Mouse (Mus musculus) heart, postnatal 25 days (tissue): ENCODE data around the gene Kmt2c. TPM values are rescaled to one million over a fixed set of nuclear protein-coding genes. Genes with fewer than 3 reads are reported as not detected.
"Not testable (repeated sequence)": the region's sequence is repeated elsewhere in the genome, so short reads cannot be mapped to it uniquely, and the experiment has no call there.

Experiments used
- DNase-seq: peaks from one replicate; pipeline ENCODE4 v3.0.0; 2022; ENCODE audit warnings: low spot score
- intact Hi-C: fragments of 180-260 bp; cut with DNase I; formaldehyde crosslinking; loops from one replicate; pipeline ENCODE4 v1.15.1; 2025
- total RNA-seq, 2 experiments: library from RNA; stranded (reverse); gene quantifications; 2 replicates each; pipeline ENCODE4 v1.2.3; 2021

Gene Kmt2c
- total RNA-seq, 2 experiments from 2014 or later = 38.4 to 45.5 TPM

DNA sequence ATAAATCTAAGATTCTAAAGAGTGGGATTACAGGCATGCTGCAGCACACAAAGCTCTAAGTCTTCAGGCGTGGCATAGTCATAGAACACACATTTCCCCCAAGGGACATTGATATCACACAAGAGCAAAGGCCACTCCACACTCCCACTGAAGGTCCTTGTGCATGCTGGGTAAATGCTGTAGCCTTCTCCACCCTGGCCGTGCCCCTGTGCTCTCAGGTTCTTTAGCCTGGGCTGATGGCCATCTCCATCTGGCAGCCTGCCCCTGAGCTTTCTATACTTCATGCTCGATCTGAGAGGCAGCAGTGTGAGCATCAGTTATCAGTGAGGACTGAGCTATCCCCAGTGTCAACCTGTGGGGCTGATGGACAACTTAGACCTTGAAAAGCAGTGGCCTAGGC lies 21.2 kb upstream of the Kmt2c start:
- intact Hi-C loops = no loop called here
- DNase-seq = no peak

DNA sequence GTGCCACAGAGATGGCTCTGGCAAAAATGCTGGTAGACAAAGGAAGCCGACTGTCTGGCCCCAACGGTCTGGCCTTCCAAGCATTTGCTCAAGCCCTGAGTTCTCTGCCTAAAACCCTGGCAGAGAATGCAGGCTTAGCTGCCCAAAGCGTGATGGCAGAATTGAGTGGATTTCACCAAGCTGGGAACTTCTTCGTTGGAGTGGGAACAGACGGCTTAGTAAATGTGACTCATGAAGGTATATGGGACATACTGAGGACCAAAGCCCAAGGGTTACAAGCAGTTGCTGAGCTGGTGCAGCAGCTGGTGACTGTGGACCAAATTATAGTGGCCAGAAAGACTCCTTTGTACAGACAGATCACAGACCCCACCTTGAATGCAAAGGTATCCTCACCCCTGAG lies 19.0 kb upstream of the Kmt2c start:
- intact Hi-C loops = no loop called here
- no peak for DNase-seq

DNA sequence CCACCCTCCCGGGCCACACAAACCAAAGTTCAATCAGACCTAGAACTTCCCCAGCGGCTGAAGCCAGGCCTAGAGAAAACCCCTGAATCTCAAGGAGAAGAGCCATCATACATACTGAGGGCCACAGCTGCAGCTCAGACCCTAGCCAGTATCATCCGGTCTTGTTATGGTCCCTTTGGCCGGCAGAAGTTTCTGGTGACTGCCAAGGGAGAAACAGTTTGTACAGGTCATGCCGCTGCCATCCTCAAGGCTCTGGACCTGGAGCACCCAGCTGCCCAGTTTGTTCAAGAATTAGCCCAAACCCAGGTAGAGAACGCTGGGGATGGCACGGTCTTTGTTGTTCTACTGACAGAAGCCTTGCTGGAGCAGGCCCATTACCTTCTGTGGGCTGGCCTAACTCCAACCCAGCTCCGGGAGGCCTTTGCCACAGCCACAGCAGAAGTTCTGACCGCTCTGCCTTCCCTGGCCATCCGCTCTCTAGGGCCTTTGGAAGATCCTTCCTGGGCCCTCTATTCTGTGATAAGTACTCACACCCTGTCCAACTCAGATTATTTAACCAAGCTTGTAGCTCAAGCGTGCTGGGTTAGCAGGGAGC lies 17.8 kb upstream of the Kmt2c start:
- intact Hi-C loops = no loop called here
- no peak for DNase-seq

DNA sequence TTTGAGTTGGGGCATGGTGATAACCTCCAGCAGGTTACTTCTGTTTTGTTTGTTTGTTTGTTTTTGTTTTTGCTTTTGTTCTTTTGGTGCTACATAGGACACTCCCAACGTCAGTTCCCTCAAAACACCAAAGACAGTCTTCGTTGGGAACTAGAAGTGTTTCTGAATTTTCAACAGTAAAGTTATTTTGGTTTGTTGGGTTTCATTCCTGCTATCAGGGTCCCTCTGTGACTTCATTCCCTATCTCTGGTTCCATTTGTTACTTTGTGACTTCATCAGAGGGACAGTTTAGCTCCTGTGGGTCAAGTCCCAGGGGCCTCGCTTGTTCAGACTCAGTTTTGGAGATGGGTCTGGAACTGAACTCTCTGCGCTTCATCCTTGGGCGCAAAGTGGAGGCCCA lies 17.2 kb upstream of the Kmt2c start, which contains the start of gene Cct8l1:
TSS of gene Cct8l1 (plus strand) at position 301 of the 400 bp plus-strand sequence.
- intact Hi-C loops = no loop called here
- DNase-seq = no peak

DNA sequence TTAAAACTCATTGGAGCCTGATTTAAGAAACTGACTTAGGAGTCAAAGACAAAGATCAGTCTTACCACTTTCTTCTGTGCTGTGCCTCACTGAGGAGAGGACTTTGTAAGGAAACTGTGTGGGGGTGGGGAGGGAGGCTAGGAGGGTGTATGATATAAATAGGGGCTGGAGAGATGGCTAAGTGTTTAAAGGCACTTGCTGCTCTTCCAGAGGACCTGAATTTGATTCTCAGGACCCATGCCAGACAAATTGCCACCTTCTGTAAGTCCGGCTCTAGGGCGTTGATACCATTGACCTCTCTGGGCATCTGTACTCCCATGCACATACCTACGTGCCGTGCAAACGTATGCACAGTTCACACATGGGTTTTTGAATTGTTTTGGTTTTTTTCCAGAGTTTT lies 7.5 kb upstream of the Kmt2c start:
- no peak for DNase-seq
- intact Hi-C loops = no loop called here

DNA sequence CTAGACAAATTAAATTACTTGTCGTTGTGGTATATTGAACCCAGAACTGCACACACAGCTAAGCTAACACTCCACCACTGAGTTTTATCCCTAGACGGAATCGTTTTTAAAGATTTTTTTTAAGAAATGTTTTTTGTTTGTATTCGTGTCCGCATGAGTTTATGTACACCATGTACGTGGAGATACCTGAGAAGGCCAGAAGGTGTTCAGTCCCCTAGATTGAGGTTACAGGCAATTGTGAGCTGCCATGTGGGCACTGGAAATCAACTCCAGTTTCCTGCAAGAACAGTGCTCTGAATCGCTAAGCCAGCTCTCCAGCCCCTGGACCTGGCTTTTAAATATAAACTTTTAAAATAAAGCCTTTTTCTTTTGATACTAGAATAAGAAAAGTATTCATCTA lies 2.1 kb upstream of the Kmt2c start:
- DNase-seq = no peak
- intact Hi-C loops = loop anchor here (1.0 kb wide), 1 partner anchor 29 kb away; no protein-coding TSS in a partner anchor

DNA sequence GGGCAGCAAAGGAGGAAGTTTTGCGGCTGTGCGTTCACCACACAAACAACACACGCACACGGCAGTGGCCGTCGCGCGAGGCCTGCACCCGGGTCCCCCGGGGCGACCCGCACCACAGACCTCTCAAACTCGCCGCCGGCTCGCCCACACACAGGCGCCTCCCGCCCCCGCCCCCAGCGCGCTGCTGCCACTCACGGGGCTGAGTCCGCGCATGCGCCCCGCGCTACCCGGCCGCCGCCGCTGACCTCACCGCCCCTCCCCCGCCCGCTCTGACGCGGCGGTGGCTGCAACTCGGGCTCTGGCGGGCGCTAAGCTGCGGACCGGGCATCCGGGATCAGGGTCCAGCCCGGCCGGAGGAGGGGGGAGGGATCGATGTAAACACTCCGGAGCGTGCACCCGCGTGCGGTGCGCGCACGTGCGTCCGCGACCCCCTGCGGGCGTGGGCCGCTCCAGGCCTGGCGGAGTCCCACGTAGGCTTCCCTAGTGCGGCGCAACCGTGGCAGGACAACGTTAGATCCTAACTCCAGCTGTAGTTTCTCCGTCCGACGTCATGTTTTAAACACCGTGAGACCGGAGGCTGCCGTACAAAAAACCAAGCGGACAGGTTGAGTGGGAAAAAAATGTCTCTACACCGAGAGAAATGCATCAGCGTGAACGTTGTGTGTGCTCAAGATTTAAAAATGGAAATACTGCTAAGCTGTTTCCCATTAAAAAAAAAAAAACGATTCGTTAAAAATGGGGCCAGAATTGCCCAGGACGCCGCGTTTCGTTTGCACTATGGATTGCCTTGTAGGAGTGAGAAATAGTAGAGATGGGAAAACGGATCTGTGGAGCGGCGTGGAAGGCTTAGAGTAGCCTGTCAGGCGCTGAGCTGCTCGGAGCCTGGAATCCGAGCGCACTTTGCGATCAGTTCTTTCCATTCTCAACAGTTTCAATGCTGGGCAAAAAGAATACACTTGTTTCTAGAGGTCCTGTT lies 1.1 kb upstream of the Kmt2c start:
- intact Hi-C loops = loop anchor here (1.0 to 10.0 kb wide), 3 partner anchors 30 to 655 kb away; partner anchors contain the start of gene Rheb
- peak; percentile 94 for DNase-seq

DNA sequence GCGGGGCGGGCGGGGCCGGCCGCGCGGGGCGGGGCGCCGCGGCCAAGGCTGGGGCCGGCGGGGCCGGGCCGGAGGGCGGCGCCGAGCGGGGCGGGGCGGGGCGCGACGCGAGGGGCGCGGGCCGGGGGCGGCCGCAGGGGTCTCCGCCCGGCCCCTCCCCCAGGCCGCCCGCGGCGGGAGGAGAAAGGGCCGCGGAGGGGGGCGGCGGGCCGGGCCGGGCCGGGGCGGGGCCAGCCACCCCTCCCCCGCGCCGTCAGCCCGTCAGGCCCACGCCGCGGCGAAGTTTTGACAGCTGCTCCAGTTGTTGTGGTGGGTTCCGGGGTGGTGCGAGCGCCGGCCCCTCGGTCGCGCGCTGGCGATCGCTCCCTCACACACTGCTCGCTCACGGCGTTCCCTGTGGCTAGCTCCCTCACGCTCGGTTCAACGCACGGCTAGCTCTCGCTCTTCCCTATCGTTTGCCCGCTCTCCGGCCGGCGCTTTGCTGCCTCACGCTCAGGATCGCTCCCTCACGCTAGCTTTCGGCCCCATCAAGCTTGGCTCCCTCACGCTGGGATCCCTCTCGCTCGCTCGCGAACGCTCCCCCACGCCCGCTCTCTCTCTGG lies 339 bp upstream of the Kmt2c start:
- DNase-seq = peak; percentile 71
- intact Hi-C loops = loop anchor here (5.0 to 10.0 kb wide), 2 partner anchors 62 to 654 kb away; partner anchors contain the start of gene Rheb

DNA sequence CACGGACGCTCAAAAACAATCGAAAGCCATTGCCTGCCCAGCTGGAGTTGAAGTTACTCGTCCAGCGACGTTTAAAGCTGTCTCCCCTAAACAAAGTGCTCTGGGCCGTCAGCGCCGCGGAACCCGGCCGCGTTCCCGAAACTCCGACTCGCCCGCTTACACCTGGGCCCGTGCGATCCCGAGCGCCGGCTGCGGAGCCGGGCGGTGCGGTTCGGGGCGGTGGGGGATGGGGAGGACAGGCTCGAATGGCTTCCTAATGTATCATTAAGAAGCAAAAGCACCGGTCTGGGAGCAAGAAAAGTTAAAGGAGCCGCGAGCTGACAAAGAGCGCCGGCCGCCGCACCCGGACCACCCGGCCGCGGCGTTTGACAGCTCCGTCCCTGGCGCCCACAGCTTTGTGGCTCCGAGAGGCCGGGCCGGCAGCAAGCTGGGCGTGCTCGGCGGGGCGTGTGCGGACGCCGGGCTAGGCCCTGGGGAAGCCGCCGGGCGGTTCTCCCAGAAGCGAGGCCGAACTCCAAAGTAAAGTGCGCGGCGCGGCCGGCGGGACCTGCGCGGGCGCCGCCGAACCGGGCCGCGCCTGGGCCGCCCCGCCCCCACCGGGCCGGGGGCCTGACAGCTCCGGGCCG lies 750 bp downstream of the Kmt2c start:
- DNase-seq = peak; percentile 38
- intact Hi-C loops = loop anchor here (5.0 to 10.0 kb wide), 2 partner anchors 61 to 653 kb away; partner anchors contain the start of gene Rheb

DNA sequence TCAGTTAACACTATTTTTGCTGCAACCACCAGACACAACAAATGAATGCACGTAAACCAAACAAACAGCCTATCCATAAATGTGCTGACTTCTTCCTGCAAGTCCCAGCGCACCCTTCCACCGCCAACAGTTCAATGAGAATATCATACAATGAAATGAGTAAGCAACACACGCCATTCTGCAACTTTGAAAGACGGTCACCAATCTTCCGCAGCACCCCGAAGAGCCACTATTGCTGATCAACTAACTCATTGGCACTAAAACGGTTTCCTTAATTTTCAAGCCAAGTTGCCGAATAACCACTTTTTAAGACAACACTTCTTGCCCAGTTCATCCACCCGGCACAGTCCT lies 1.2 kb downstream of the Kmt2c start:
- no peak for DNase-seq

DNA sequence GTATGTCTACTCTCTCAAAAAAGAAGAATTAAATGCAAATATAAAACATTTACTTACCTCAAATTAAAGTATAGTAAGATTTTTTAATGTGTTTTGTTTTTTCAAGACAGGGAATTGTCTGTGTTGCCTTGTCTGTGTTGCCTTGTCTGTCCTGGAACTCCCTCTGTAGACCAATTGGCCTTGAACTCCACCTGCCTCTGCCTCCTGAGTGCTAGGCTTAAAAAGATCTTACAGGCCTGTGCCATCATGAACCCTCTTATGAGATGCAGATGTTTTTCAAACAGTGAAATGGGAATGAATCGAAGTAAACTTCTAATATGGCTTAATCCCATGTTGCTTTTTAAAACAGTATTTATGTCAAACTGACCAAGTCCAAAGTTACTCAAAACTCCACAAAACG lies 1.9 kb downstream of the Kmt2c start:
- intact Hi-C loops = loop anchor here (5.0 to 10.0 kb wide), 2 partner anchors 59 to 652 kb away; partner anchors contain the start of gene Rheb
- no peak for DNase-seq

More for the DNA sequence above, 1.2 kb downstream of the Kmt2c start:
- intact Hi-C loops = loop anchor here (5.0 to 10.0 kb wide), 2 partner anchors 60 to 653 kb away; partner anchors contain the start of gene Rheb

DNA sequence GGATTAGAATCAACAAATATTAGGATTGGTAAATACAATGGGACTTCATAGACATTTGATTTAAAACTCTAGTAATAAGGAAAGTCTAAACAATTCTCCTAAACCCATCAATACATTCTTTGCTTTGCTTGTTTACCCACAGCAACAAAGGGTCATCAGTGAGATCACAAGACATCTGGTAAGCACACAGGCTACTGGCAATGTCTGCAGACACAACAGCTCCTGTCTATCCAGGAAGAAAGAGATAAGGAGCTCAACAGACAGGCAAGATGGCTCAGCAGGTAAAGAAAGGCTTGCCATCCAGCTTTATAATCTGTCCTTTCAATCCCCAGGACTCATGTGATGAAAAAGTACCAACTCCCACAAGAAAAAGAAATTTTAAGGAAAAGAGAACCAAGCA lies 19.7 kb downstream of the Kmt2c start:
- DNase-seq = no peak
- intact Hi-C loops = no loop called here

DNA sequence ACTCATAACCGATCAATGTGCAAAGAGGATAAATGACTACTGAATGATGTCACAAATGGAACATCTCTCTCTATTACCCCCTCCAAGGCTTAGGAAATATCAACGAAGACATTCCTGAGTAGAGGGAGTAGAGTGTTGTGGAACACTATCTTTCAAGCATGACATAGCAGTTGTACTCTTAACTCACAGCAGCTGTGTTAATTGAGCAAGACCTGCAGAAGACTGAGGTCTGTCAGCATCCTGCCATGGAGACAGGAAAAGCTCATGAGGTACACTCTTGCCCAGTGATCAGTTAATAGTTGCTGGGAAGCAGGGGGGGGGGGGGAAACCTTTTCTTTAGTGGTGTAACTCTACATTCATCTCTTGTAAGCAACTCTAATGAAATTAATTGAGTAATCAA lies 22.8 kb downstream of the Kmt2c start:
- DNase-seq = no peak
- intact Hi-C loops = no loop called here

DNA sequence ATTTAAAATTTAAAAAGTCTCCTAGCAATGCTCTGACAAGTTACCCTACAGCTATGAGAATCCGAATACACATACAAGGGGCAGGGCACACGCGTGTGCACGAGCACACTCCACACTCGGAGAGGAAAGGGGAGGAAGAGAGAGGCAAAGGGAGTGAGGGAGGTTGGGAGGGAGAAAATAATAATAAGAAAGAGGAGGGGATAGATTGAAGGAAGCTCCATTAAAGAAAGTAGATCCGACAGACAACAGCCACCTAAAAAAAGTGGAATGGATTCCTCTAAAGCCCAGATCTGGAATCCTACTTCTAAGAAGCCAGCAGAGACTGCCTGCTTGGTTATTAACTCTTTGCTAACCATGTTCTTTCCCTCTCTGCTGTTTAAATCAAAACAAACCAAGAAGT lies 26.5 kb downstream of the Kmt2c start:
- intact Hi-C loops = no loop called here
- DNase-seq = no peak

DNA sequence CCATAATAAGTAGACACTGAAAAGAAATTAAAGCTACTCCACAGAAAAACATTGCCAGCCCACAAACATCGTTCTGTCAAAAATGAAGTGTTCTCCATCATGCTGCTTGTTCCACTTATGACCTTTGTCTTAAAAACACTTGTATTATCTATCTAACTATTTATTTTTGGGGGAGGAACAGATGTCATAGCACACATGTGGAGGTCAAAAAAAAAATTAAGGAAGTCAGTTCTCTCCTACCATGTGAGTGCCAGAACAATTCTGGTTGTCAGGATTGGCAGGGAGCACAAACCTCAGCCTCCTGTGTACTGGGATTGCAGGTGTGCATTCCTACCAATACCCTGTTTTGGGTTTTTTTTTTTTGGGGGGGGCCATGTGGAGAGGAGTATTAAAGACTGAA lies 36.6 kb downstream of the Kmt2c start:
- intact Hi-C loops = no loop called here
- DNase-seq = no peak

DNA sequence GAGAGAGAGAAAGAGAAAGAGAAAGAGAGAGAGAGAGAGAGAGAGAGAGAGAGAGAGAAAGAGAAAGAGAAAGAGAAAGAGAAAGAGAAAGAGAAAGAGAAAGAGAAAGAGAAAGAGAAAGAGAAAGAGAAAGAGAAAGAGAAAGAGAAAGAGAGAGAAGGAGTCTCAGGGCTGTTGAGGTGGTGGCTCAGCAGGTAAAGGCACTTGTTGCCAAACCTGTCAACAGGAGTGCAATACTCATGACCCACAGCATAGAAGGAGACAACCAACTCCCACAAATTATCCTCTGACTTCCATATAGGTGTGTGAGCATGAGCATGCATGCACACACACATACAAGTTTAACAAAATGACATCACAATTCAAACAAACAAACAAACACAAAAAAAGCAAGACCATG lies 43.2 kb downstream of the Kmt2c start:
- intact Hi-C loops = loop anchor here (5.0 kb wide), 1 partner anchor 37 kb away; no protein-coding TSS in a partner anchor
- DNase-seq = not testable (repeated sequence)

DNA sequence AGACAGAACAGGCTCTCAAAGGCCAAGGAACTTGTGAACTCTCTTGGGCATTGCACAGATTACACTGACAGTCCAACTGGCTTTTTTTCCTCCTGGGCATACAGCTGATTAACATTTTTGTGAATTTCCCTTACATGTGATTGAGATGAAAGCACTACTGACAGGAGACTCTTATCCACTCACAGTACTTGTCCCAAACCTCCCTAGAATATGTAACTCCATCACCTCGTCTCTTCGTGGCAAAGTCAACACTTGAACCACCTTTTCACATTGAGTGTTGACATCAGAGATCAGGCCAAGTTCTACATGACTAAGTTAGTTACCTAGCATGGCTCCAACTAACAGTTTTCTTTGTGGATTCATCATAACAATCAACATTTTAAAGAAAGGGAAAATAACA lies 45.9 kb downstream of the Kmt2c start:
- DNase-seq = no peak
- intact Hi-C loops = no loop called here

DNA sequence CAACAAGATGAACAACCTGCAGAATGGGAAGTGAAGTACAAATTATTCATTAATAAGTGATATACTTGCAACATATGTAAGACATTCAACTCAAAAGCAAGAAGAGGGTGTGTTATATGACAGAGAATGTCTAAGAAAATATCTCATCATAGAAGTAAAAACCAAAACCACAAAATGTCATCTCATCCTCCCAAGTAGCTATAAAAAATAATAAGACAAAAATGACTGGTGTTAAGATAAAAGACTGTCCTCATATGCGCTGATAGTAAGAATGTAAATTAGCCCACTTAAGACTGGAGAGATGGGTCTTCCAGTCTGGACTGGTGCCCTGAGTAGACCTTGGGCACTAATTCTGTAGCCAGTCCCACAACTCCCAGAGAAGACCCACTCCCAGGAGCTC lies 61.1 kb downstream of the Kmt2c start:
- DNase-seq = no peak
- intact Hi-C loops = loop anchor here (2.0 to 10.0 kb wide), 4 partner anchors 60 to 267 kb away; partner anchors contain the start of genes Kmt2c and Xrcc2

DNA sequence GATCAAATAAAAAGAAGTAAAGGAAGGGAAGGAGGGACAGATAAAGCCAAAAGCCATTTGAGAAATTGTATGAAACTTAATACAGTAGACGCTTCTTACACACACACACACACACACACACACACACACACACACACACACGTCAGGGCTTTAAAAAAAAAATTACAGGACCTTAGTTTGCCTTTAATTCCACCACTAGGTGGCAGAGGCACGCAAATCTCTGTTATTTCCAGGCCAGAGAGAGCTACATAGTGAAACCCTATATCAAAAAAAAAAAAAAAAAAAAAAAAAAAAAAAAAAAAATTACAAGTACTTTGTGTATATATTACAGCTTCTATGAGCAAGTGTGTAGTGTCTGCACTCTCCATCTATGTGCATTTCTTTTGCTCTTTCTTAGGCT lies 62.5 kb downstream of the Kmt2c start:
- peak; percentile 6 for DNase-seq

DNA sequence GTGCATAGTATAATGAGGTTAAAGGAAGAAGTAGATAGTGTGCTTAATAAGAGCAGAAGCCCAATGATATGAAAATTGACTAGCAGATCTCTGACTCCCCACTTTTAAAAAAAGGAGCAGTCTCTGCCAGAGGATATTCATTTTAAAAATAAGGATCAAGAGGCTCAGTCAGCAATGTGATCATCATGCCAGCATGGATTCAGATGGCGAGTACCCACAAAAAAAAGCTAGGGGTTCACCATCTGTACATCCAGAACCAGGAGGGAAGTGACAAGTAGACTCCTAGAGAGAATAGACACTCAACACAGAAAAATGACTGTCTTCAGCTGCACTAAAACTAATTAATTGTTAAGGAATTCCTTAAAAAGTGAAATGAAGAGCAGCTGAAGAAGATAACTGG lies 76.0 kb downstream of the Kmt2c start:
- DNase-seq = no peak

More for the DNA sequence above, 62.5 kb downstream of the Kmt2c start:
- intact Hi-C loops = loop anchor here (2.0 to 10.0 kb wide), 4 partner anchors 61 to 269 kb away; partner anchors contain the start of genes Kmt2c and Xrcc2

More for the DNA sequence above, 76.0 kb downstream of the Kmt2c start:
- intact Hi-C loops = loop anchor here (5.0 kb wide), 1 partner anchor 410 kb away; no protein-coding TSS in a partner anchor
